Mouse (Mus musculus) kidney, adult 2 months (tissue): ENCODE results near the gene Cops6. TPM values are rescaled to one million over a fixed set of nuclear protein-coding genes. Genes with fewer than 3 reads are reported as not detected.
A peak's percentile ranks its signal among the peaks of the same experiment; 100 is the strongest.

Source experiments
- DNase-seq: peaks from one replicate; pipeline ENCODE4 v3.0.0; 2021
- H3K27ac ChIP-seq: fragments of 200-500 bp; 2 replicates; pipeline ENCODE4 v1.5.1; 2012; ENCODE audit warnings: low read depth, low read length, control low read depth, inconsistent platforms; ENCODE audit not compliant: insufficient read depth
- H3K27me3 ChIP-seq: fragments of 200-500 bp; replicated peaks from 2 replicates; pipeline ENCODE4 v1.6.1; 2012; ENCODE audit warnings: mild to moderate bottlenecking, moderate library complexity, low read length, inconsistent platforms; ENCODE audit not compliant: control insufficient read depth, insufficient read depth
- H3K36me3 ChIP-seq: fragments of 200-500 bp; 2 replicates; pipeline ENCODE4 v1.6.1; 2012; ENCODE audit warnings: mild to moderate bottlenecking, moderate library complexity, low read length, inconsistent platforms; ENCODE audit not compliant: control insufficient read depth, insufficient read depth
- H3K4me1 ChIP-seq: fragments of 200-500 bp; 2 replicates; pipeline ENCODE4 v1.6.1; 2011; ENCODE audit warnings: low read length; ENCODE audit not compliant: control insufficient read depth, insufficient read depth
- H3K4me3 ChIP-seq: fragments of 200-500 bp; 2 replicates; pipeline ENCODE4 v1.5.1; 2011; ENCODE audit warnings: mild to moderate bottlenecking, low read depth, low read length, control low read depth; ENCODE audit not compliant: insufficient read depth
- CTCF ChIP-seq: fragments of 200-500 bp; conservative IDR thresholded peaks from 2 replicates; pipeline ENCODE4 v1.5.1; 2011; ENCODE audit warnings: low read depth, mild to moderate bottlenecking, control low read depth, low read length, moderate library complexity, mixed read lengths; ENCODE audit not compliant: insufficient read depth, insufficient read length
- POLR2A ChIP-seq: fragments of 200-500 bp; IDR thresholded peaks from one replicate; pipeline ENCODE4 v1.6.1; 2011; ENCODE audit warnings: low read depth, low read length, control low read depth
- WGBS: fragments of 180-500 bp; shearing (Covaris S2); methylation state at CpG from one replicate; pipeline ENCODE4 v1.1.7; 2018; 5-methylcytosine and 5-hydroxymethylcytosine counted together
- polyA plus RNA-seq: library from polyadenylated mRNA; depleted of rRNA; stranded (reverse); fragments of >200 nt; gene quantifications from 2 replicates; pipeline ENCODE4 v1.2.3, GENCODE M21; 2012

Cops6 gene
- polyA plus RNA-seq, 1 experiment, result 144 TPM

DNA sequence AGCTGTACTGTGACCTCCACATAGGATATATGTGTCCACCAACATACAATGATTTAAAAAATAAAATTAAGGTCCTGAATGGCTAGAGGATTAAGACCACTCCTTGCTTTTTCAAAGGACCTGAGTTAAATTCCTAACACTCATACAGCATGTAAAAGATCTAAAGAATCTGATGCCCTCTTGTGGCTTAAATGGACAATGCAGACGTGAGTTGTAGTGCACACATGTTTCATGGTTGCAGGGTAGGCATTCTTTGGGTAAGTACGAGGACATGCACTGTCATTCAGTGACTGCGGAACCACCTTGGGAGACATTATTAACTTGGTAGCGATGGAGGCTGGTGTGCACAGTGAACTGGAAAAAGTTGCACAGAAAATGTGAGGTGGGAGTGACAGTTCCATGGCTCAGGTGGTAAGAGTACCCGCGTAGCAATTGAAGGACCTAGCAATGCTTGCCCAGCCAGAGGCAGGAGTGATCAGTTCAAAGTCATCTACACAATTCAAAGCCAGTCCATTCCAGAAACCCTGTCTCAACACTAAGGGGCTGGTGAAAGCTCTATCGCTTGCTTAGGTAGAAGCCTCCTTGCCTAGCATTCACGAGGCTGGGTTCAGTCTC lies 22.8 kb upstream of the Cops6 start:
- Histone ChIP-seq H3K36me3 (no peaks in the 10 kb centered on the region; the same call in 1 of the 2 replicates), H3K4me3 (no peak overlapping the region), H3K27me3 (no peaks in the 10 kb centered on the region), H3K27ac (0 out of 2 replicates have a peak overlapping the region, but pooled peaks have one; percentile 4), H3K4me1 (no peaks in the 10 kb centered on the region; the same call in 1 of the 2 replicates)
- peak; percentile 74 for DNase-seq
- TF ChIP-seq CTCF (peak; percentile 53), POLR2A (no peak)
- 38% methylated on average over 8 of the region's 8 CpGs for WGBS

DNA sequence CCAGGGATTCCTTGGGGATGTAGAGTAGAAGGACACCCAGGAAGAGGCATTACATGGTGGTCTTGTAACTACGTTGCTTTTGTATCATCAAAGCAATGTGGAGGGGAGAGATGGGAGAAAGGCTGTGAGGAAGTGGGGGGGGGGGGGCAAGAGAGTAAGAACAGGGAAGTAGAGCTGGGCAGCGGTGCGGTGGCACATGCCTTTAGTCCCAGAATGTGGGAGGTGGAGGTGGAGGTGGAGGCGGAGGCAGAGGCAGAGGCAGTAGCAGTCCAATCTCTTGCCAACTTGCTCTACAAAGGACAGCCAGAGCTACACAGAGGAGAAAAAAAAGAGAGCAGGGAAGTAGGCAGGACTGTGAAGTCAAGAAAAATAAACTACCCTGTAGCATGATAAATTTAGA lies 22.3 kb upstream of the Cops6 start:
- no peaks in the 10 kb centered on the region; the same call in 1 of the 2 replicates for H3K36me3 ChIP-seq
- DNase-seq, result no peak
- no peaks in the 10 kb centered on the region for H3K27me3 ChIP-seq
- WGBS, result 52% methylated on average over 4 of the region's 4 CpGs
- H3K27ac ChIP-seq, result no peak overlapping the region
- H3K4me1 ChIP-seq, result no peaks in the 10 kb centered on the region; the same call in 1 of the 2 replicates
- TF ChIP-seq CTCF (no peak), POLR2A (no peak)
- H3K4me3 ChIP-seq, result no peak overlapping the region

DNA sequence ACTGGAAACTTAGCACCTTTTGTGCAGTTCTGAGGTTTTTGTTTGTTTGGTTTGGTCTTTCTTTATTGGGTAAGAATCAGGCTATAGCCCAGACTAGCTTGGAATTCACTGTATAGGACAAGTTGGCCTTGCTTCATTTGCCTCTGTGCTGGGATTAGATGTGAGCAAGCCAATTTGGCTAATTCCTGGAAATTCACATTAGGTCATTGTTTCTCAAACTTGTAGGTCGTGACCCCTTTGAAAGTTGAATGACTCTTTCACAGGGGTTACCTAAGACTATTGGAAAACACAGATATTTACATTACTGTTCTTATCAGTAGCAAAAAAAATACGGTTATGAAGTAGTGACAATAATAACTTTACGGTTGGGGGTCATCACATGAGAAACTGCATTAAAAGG lies 6.5 kb upstream of the Cops6 start:
- TF ChIP-seq POLR2A (no peak), CTCF (no peak)
- 0 out of 2 replicates have a peak, but pooled peaks cover 4% of the 10 kb centered on the region for H3K4me1 ChIP-seq
- WGBS, result 79% methylated on average over 3 of the region's 3 CpGs
- H3K4me3 ChIP-seq, result no peak overlapping the region
- no peaks in the 10 kb centered on the region for H3K27me3 ChIP-seq
- DNase-seq, result no peak
- H3K36me3 ChIP-seq, result peaks cover 7% of the 10 kb centered on the region
- H3K27ac ChIP-seq, result no peak overlapping the region

GRCm38 (mm10) chr5:138155443-138155976 lies 5.4 kb upstream of the Cops6 start, which contains the start of gene Zfp113:
TSS of gene Zfp113 (minus strand) at chr5:138155744.
- DNase-seq, result peak; percentile 97
- TF ChIP-seq CTCF (peak; percentile 98; the same call in 1 of the 2 replicates), POLR2A (no peak)
- Histone ChIP-seq H3K27ac (peak within 1 kb of the TSS; percentile 48), H3K27me3 (no peaks in the 10 kb centered on the region), H3K4me3 (peak within 1 kb of the TSS; percentile 64), H3K4me1 (0 out of 2 replicates have a peak, but pooled peaks cover 4% of the 10 kb centered on the region), H3K36me3 (peaks cover 4% of the 10 kb centered on the region)
- WGBS, result under 1% methylated on average over 31 of the region's 31 CpGs

DNA sequence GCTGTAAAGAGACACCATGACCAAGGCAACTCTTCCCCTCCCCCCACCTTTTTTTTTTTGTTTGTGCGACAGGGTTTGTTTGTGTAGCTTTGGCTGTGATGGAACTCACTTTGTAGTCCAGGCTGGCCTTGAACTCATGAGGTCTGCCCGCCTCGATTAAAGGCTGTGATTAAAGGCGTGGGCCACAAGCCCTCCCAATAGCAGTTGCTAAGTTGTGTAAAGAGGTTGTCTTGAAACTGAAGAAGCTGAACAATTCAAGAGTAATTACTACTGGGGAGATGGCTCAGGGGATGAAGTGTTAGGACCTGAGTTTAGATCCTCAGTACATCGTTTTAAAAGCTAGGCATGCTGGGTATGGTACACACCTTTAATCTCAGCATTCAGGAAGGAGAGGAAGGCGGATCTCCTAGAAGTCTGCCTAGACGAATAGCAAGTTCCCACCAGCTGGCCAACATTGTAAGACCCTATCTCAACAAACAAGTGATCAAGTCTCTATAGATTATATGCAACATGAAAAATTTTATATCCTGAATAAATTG lies 578 bp upstream of the Cops6 start:
- H3K27ac ChIP-seq, result no peak overlapping the region
- H3K4me1 ChIP-seq, result peaks cover 7% of the 10 kb centered on the region; the same call in 1 of the 2 replicates
- H3K36me3 ChIP-seq, result peaks cover 2% of the 10 kb centered on the region
- TF ChIP-seq POLR2A (no peak), CTCF (no peak)
- no peak overlapping the region for H3K4me3 ChIP-seq
- no peaks in the 10 kb centered on the region for H3K27me3 ChIP-seq
- no peak for DNase-seq
- WGBS, result 67% methylated on average over 7 of the region's 7 CpGs

GRCm38 (mm10) chr5:138163046-138163445 lies 2.2 kb downstream of the Cops6 start:
- Histone ChIP-seq H3K4me1 (peaks cover 7% of the 10 kb centered on the region; the same call in 1 of the 2 replicates), H3K4me3 (no peak overlapping the region), H3K36me3 (peaks cover 4% of the 10 kb centered on the region), H3K27ac (no peak overlapping the region), H3K27me3 (no peaks in the 10 kb centered on the region)
- TF ChIP-seq POLR2A (no peak), CTCF (no peak)
- no peak for DNase-seq
- 69% methylated on average over 6 of the region's 6 CpGs for WGBS

- TF ChIP-seq POLR2A (no peak), CTCF (no peak)
- no peak overlapping the region for H3K4me3 ChIP-seq
- WGBS, result 71% methylated on average over 10 of the region's 10 CpGs
- H3K36me3 ChIP-seq, result peaks cover 4% of the 10 kb centered on the region
- no peak for DNase-seq
- no peaks in the 10 kb centered on the region for H3K27me3 ChIP-seq
- no peak overlapping the region for H3K27ac ChIP-seq
- peaks cover 7% of the 10 kb centered on the region; the same call in 1 of the 2 replicates for H3K4me1 ChIP-seq
These were observed 2.7 kb downstream of the Cops6 start for GRCm38 (mm10) chr5:138163610-138164009.
